Mouse (Mus musculus): ENCODE data around the gene Eefsec.

The Eefsec gene

GRCm38 (mm10) chr6:88343485-88344450 is 102.6 kb downstream of the Eefsec start:
- DNase-seq (ENCODE audit: low read depth, low spot score): peak; percentile 60

GRCm38 (mm10) chr6:88342965-88343364 is 103.4 kb downstream of the Eefsec start:
- DNase-seq (ENCODE audit: low read depth, low spot score): no peak

GRCm38 (mm10) chr6:88341182-88341581 is 105.2 kb downstream of the Eefsec start:
- DNase-seq (ENCODE audit: low read depth, low spot score): no peak

- no peak for DNase-seq (ENCODE audit: low read depth, low spot score)
Observed at GRCm38 (mm10) chr6:88340761-88341160, 105.6 kb downstream of the Eefsec start.

- DNase-seq (ENCODE audit: low read depth, low spot score): no peak
Observed at GRCm38 (mm10) chr6:88329336-88329735, 117.0 kb downstream of the Eefsec start.

- no peak for DNase-seq (ENCODE audit: low read depth, low spot score)
Observed at GRCm38 (mm10) chr6:88321879-88322278, 124.5 kb downstream of the Eefsec start.

GRCm38 (mm10) chr6:88321253-88321652 is 125.1 kb downstream of the Eefsec start:
- DNase-seq (ENCODE audit: low read depth, low spot score): no peak

GRCm38 (mm10) chr6:88319735-88320134 is 126.6 kb downstream of the Eefsec start:
- DNase-seq (ENCODE audit: low read depth, low spot score): no peak

- no peak for DNase-seq (ENCODE audit: low read depth, low spot score)
Observed at GRCm38 (mm10) chr6:88315295-88315694, 131.0 kb downstream of the Eefsec start.

GRCm38 (mm10) chr6:88313937-88314336 is 132.4 kb downstream of the Eefsec start:
- DNase-seq (ENCODE audit: low read depth, low spot score): no peak

GRCm38 (mm10) chr6:88311593-88311992 is 134.7 kb downstream of the Eefsec start:
- DNase-seq (ENCODE audit: low read depth, low spot score): no peak

- DNase-seq (ENCODE audit: low read depth, low spot score): no peak
Observed at GRCm38 (mm10) chr6:88306100-88306746, 140.1 kb downstream of the Eefsec start.

GRCm38 (mm10) chr6:88301234-88301633 is 145.1 kb downstream of the Eefsec start:
- DNase-seq (ENCODE audit: low read depth, low spot score): no peak

- no peak for DNase-seq (ENCODE audit: low read depth, low spot score)
Observed at GRCm38 (mm10) chr6:88299491-88299890, 146.8 kb downstream of the Eefsec start.

GRCm38 (mm10) chr6:88292274-88292909 is 153.9 kb downstream of the Eefsec start:
- no peak for DNase-seq (ENCODE audit: low read depth, low spot score)

- DNase-seq (ENCODE audit: low read depth, low spot score): peak; percentile 29
Observed at GRCm38 (mm10) chr6:88290129-88290766, 156.1 kb downstream of the Eefsec start.

GRCm38 (mm10) chr6:88278141-88278540 is 168.2 kb downstream of the Eefsec start:
- DNase-seq (ENCODE audit: low read depth, low spot score): no peak

GRCm38 (mm10) chr6:88277242-88277641 is 169.1 kb downstream of the Eefsec start:
- peak; percentile 15 for DNase-seq (ENCODE audit: low read depth, low spot score)

- DNase-seq (ENCODE audit: low read depth, low spot score): peak; percentile 76
Observed at GRCm38 (mm10) chr6:88276221-88276620, 170.1 kb downstream of the Eefsec start.

GRCm38 (mm10) chr6:88274623-88275022 is 171.7 kb downstream of the Eefsec start:
- DNase-seq (ENCODE audit: low read depth, low spot score): no peak

GRCm38 (mm10) chr6:88267970-88268369 is 178.4 kb downstream of the Eefsec start:
- no peak for DNase-seq (ENCODE audit: low read depth, low spot score)

- DNase-seq (ENCODE audit: low read depth, low spot score): no peak
Observed at GRCm38 (mm10) chr6:88267068-88267467, 179.3 kb downstream of the Eefsec start.
